Mouse (Mus musculus): ENCODE measurements around the gene Galnt18.

Galnt18 gene

DNA sequence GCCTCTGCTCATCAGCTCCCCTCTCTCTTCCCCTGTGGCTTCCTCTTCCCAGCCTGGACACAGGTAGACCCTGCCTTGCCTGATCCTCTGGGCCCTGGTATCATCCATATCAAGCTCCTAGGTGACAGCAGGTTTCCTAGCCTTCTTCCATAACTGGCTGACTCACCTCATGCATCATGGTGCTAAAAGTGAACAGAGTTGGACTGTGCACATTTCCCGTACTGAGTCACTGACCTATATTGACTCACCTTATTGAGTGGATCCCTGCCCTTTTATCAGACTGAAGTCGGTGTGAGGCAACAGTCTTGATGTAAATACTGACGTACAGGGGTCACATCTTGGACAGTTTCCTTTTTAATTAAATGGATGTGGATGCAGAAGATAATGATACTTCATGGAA is 313.7 kb downstream of the Galnt18 start:
- no peak for DNase-seq

- DNase-seq: no peak
These were observed 320.1 kb downstream of the Galnt18 start for GRCm38 (mm10) chr7:111459716-111460115.

- DNase-seq: no peak
These were observed 323.8 kb downstream of the Galnt18 start for GRCm38 (mm10) chr7:111456007-111456406.

DNA sequence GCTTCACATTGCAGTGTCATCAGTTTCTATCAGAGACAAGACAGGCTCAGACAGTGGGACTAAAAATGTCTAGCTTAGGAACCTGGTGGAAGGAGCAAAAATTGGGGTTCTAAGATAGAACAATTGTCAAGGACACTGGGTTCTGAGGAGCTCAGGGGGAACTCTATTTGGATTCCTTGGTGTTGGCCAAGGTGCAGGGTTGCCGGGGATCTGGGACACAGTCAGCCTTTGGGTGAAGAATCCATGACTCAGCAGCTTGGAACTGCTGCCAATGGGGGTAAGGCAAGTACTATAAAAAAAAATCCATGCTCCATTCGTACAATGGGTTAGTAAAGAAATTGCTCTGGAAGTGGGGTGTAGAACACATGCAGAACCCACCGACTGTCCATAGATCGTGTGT is 324.2 kb downstream of the Galnt18 start:
- no peak for DNase-seq

DNA sequence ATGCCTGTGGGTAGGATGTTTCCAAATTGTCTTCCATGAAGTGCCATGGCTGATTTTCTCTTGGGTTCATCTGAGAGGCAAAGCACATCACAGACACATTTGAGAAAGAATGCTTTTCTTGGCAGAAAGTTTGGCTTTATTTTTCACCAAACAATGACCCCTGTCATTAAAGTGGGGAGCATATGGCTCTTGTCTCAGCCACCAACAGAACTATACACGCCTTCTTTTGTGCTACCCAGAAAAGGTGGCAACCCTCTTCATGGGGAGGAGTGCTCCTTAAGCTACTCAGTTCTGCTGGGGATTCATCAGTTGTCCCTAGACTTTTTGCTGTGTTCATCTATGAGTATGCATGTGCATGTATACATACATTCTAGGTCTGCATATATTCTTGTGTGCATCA is 327.8 kb downstream of the Galnt18 start:
- no peak for DNase-seq

GRCm38 (mm10) chr7:111450286-111451095 is 329.3 kb downstream of the Galnt18 start:
- DNase-seq: no peak

DNA sequence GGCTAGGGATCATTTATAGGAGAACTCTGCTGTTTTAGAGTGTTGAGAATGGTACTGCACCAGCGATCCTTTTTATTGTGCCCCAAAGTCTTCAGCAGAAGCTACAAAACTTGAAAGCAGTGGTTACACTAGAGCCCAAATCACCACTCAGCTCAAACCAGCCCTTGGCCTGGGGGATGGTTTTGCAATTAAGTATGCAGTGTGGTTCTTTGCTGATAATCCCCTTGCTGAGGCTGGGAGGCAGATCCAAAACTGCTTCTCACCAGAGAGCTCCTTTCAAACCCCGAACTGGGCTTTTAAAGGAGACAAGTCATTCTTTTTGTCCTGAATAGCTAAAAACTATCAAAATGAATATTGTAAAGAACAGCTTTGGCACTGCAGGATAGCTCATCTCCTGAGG is 346.6 kb downstream of the Galnt18 start:
- no peak for DNase-seq

- DNase-seq: no peak
These were observed 352.4 kb downstream of the Galnt18 start for GRCm38 (mm10) chr7:111427392-111427791.
